Mouse (Mus musculus): ENCODE data around the gene Tmem254c. TPM values are rescaled to one million over a fixed set of nuclear protein-coding genes. Genes with fewer than 3 reads are reported as not detected.
A peak's percentile ranks its signal among the peaks of the same experiment; 100 is the strongest.
"Not testable (repeated sequence)": the region's sequence is repeated elsewhere in the genome, so short reads cannot be mapped to it uniquely, and the experiment has no call there.

Gene Tmem254c
- 21.7 and 22.1 TPM in 2 replicates for polyA plus RNA-seq (2016; fragmentation: Nextera tagmentation; extraction: Ambion mirVana)

DNA sequence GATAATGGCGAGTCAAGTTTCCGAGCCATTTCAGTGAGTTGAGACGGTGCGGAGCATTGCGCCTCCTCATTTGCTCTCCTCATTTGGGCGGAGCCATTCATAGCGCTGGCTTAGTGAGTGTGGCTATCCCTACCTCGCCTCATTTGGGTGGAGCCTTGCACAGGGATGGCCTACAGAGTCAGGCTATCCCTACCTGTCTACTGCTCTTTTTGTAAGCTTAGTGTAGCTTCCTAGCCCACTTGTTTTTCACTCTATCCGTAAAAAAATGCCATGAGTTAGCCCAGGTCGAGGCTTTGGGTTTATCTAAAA, at the start of gene Tmem254c:
Gene Tmem254c (minus strand): TSS at position 31 of the 309 bp plus-strand sequence.
- not testable (repeated sequence) for H3K36me3 ChIP-seq; H3K4me3 ChIP-seq (replicated peaks); H3K27me3 ChIP-seq; ATAC-seq (ENCODE audit: insufficient number of reproducible peaks, insufficient read depth, low FRiP score, low TSS enrichment, low read depth); H3K4me1 ChIP-seq (replicated peaks); H3K9me3 ChIP-seq; H3K4me2 ChIP-seq; H3K27ac ChIP-seq; H3K9ac ChIP-seq (replicated peaks)
- WGBS = no CpG with 5 or more reads among the region's 10 CpGs

DNA sequence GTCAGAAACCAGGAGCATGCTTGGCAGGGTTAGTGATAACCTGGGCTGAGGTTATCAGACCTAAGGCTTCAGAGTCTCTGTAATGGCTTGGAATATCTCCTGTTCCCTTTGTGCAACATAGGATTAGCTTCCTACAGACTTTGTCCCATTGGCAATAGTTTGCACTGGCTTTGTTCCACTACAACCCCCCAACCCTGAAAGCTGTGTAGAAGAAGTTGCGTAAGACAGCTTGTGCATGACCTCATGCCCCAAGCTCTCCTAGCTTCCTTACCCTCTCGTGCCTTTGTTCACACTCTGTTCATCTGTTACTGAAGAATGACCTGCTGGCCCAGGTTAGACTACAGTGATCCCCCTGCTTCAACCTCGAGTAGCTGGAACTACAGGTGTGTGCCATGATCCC, 30.5 kb upstream of the Tmem254c start:
- not testable (repeated sequence) for H3K27ac ChIP-seq; H3K4me3 ChIP-seq (replicated peaks); H3K9ac ChIP-seq (replicated peaks); H3K9me3 ChIP-seq; H3K36me3 ChIP-seq; H3K4me1 ChIP-seq (replicated peaks); H3K27me3 ChIP-seq; H3K4me2 ChIP-seq; ATAC-seq (ENCODE audit: insufficient number of reproducible peaks, insufficient read depth, low FRiP score, low TSS enrichment, low read depth)
- WGBS = no CpG with 5 or more reads among the region's 3 CpGs

DNA sequence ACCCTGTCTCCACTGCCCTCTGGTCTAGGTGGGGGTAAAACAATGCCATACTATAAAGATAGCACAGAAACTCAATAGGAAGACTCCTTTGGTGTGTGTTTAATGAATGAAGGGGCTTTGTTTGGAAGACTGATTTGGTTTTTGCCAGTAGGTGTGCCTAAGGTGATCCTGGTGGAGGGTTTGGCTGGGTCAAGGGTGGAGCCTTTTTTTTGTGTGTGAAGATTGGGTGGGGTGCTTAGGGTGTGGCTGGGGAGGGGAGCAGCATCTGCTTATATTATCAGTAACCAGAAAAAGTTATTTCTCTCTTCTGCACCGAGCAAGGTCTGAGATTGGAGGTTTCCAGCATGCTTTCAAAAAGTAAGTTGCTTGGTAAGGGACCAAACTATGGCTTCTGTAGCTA, 14.8 kb upstream of the Tmem254c start, which contains the start of gene Cphx3:
Gene Cphx3 (plus strand): TSS at position 301 of the 400 bp plus-strand sequence.
- H3K27ac ChIP-seq; H3K9me3 ChIP-seq; H3K36me3 ChIP-seq; H3K9ac ChIP-seq (replicated peaks); H3K27me3 ChIP-seq; H3K4me1 ChIP-seq (replicated peaks); H3K4me3 ChIP-seq (replicated peaks); H3K4me2 ChIP-seq; ATAC-seq (ENCODE audit: insufficient number of reproducible peaks, insufficient read depth, low FRiP score, low TSS enrichment, low read depth): not testable (repeated sequence)
- WGBS = no CpG with 5 or more reads among the region's 1 CpGs

DNA sequence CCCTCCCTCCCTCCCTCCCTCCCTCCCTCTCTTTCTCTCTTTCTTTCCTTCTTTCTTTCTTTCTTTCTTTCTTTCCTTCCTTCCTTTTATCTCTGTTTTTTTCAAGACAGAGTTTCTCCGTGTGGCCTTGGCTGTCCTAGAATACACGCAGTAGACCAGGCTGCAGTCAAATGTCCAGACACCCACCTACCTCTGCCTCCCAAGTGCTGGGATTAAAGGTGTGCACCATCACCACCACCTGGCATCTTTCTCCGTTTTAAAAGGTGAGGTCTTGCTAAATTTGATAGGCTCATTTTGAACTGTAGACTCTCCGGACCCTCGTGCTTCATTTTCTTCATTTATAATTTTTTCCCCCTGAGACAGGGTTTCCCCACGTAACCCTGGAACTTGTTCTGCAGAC, 14.1 kb upstream of the Tmem254c start, which contains the start of gene Cphx2:
Gene Cphx2 (plus strand): TSS at position 301 of the 400 bp plus-strand sequence.
- not testable (repeated sequence) for H3K4me3 ChIP-seq (replicated peaks); H3K4me1 ChIP-seq (replicated peaks); H3K27ac ChIP-seq; ATAC-seq (ENCODE audit: insufficient number of reproducible peaks, insufficient read depth, low FRiP score, low TSS enrichment, low read depth); H3K36me3 ChIP-seq; H3K4me2 ChIP-seq; H3K27me3 ChIP-seq; H3K9me3 ChIP-seq; H3K9ac ChIP-seq (replicated peaks)
- no CpG with 5 or more reads among the region's 6 CpGs for WGBS

DNA sequence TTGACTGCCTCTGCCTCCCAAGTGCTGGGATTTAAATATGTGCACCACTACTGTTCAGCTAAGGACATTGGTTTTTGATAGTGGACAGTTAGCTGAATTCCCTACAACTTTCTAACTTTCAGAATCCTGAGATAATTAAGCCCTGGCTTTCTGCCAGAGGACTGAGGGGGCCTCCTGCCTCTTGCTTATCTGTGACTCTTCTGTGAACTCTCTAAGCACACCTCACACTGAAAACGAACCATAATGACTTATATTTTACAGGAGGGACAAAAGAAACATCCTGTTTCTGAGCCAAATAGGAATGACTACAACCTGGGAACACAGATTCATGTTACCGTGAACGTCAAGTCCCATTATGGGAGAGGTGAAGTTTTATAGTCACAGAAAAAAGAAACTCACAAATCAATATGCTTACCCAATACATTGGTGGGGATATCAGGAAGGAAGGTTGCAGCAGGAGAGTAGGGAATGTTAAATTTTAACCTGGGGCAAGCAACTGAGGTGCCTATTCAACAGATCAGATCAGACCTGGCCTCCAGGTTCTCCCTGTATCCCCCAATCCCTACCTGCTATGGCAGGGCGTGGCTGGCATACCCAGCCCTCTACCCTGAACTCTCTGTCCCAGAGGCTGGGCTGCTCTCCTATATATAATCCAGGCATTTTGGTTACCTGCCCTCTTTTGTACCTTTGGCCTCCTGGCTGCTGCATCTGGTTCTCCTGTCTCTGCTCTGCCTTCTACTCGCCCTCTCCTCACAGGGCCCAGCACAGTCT, 9.7 kb upstream of the Tmem254c start:
- H3K27ac ChIP-seq; H3K36me3 ChIP-seq; H3K9ac ChIP-seq (replicated peaks); H3K4me1 ChIP-seq (replicated peaks); ATAC-seq (ENCODE audit: insufficient number of reproducible peaks, insufficient read depth, low FRiP score, low TSS enrichment, low read depth); H3K4me2 ChIP-seq; H3K4me3 ChIP-seq (replicated peaks); H3K9me3 ChIP-seq; H3K27me3 ChIP-seq: not testable (repeated sequence)
- WGBS = no CpG with 5 or more reads among the region's 5 CpGs

DNA sequence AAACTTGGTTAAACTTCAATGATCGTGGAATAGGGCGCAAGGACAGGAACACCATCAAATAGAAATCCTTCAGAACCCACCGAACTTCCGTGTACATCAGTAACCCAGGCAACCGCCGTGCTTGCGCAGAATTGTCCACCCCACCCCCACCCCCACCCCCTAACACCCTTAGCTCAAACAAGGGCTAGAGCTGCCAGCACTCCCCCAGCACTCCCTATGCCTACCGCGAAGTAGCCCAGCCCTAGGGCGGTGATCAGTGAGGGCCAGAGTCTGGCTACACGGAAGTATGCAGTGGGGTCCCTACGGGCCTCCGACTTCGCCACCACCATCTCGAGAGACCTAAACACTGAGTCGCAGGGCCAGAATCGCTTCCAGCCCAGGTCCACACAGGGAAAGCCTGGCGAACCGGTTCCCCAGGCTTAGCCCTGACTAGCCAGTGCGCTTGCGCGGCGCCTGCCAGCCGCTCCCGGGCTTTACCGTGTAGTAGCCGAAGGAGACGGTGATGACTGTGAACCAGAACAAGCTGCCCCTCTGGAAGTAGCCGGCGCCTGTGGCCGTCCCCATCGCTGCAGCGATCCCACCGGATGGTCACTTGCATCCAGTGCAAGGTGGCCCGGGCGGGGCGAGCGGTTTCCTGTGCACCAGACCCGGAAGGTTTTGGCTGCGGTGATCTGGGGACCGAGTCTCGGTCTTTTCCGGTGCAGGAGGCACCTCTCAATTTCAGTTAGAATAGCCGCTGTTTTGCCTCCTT, 406 bp downstream of the Tmem254c start:
- not testable (repeated sequence) for H3K36me3 ChIP-seq; H3K4me2 ChIP-seq; H3K27me3 ChIP-seq; H3K4me3 ChIP-seq (replicated peaks); H3K4me1 ChIP-seq (replicated peaks); H3K9ac ChIP-seq (replicated peaks); H3K9me3 ChIP-seq; H3K27ac ChIP-seq
- 0 out of 2 replicates have a peak, but pooled peaks have one; percentile 68 for ATAC-seq (ENCODE audit: insufficient number of reproducible peaks, insufficient read depth, low FRiP score, low TSS enrichment, low read depth)
- WGBS = no CpG with 5 or more reads among the region's 44 CpGs

DNA sequence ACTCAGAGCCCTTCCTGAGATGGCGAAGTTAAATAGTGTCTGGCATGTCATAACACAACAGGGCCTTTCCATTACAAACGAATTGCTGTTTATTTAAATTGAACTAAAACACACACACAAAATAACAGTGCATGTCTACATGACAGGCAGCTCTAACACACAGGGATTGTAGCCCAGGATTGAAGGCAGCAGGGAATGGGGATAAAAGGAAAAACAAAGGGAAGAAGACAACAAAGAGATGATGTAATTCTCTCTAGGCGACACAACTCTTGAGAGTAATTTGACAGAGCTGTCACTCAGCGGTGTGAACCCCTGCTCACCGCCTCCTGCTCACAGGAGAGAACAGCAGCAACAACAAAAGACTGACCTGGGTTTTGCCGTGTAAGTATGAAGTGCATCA, 7.8 kb downstream of the Tmem254c start:
- not testable (repeated sequence) for H3K4me2 ChIP-seq; ATAC-seq (ENCODE audit: insufficient number of reproducible peaks, insufficient read depth, low FRiP score, low TSS enrichment, low read depth); H3K4me1 ChIP-seq (replicated peaks); H3K27ac ChIP-seq; H3K9ac ChIP-seq (replicated peaks); H3K9me3 ChIP-seq; H3K36me3 ChIP-seq; H3K27me3 ChIP-seq; H3K4me3 ChIP-seq (replicated peaks)
- WGBS = no CpG with 5 or more reads among the region's 6 CpGs

DNA sequence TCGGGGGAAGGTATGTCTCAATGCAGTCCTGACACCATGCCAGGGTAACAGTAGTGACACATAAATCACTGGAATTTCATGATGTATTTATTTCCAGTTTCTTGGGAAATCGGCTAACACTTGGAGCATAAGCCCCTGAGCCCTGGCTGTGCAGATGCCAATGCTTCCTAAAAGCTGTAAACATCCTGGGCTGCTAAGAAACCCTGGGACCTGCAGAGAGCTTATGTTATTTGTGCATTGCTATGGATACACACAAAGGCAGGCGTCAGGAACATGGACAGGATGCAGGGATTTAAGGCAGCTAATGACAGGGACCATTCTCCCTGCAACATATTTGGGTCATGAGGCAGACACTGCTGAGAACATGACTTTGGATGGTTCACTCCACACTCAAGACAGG, 9.0 kb downstream of the Tmem254c start:
- not testable (repeated sequence) for H3K27me3 ChIP-seq; H3K36me3 ChIP-seq; H3K9me3 ChIP-seq; H3K4me3 ChIP-seq (replicated peaks); ATAC-seq (ENCODE audit: insufficient number of reproducible peaks, insufficient read depth, low FRiP score, low TSS enrichment, low read depth); H3K27ac ChIP-seq; H3K9ac ChIP-seq (replicated peaks); H3K4me1 ChIP-seq (replicated peaks); H3K4me2 ChIP-seq
- no CpG with 5 or more reads among the region's 3 CpGs for WGBS

DNA sequence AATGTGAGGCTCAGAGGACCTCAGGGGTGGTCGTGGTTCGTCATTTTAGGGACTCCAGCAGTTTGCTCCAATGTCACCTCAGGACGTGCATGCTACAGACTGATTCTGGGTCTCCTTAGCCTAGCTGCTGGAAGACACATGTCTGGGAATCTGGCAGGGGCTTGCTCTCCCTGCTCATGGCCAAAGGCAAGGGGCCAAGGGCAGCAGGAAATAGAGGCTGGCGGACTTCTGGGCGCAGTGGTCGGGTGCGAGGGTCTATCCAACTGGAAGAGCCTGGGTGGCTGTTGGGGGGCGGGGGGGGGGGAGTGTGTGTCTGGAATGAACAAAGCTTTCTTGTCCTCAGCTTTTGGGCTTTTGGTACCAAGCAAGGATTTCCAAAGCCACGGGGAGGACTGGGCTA, 18.4 kb downstream of the Tmem254c start:
- not testable (repeated sequence) for H3K27me3 ChIP-seq; H3K9me3 ChIP-seq; H3K4me2 ChIP-seq; H3K36me3 ChIP-seq; H3K9ac ChIP-seq (replicated peaks); H3K4me1 ChIP-seq (replicated peaks); ATAC-seq (ENCODE audit: insufficient number of reproducible peaks, insufficient read depth, low FRiP score, low TSS enrichment, low read depth); H3K4me3 ChIP-seq (replicated peaks); H3K27ac ChIP-seq
- WGBS = no CpG with 5 or more reads among the region's 9 CpGs

DNA sequence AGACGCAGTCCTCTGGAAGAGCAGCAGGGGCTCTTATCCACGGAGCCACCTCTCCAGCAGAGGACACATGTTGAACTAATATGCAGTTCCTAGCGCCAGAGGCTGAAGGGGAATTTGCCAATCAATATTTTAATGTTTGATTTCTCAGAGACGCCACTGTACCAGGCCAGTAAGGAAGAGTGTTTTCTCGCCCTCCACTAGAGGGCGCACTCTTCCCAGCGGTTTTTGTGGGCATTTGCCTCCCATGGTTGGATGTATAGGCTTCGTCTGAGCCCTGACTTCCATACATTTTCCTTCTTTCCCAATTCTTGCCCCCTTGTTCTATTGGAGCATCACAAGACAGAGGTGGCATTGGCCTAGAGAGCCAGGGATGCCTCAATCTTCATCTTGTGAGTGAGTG, 20.1 kb downstream of the Tmem254c start:
- ATAC-seq (ENCODE audit: insufficient number of reproducible peaks, insufficient read depth, low FRiP score, low TSS enrichment, low read depth); H3K4me1 ChIP-seq (replicated peaks); H3K4me2 ChIP-seq; H3K27ac ChIP-seq; H3K27me3 ChIP-seq; H3K9me3 ChIP-seq; H3K4me3 ChIP-seq (replicated peaks); H3K9ac ChIP-seq (replicated peaks); H3K36me3 ChIP-seq: not testable (repeated sequence)
- no CpG with 5 or more reads among the region's 8 CpGs for WGBS

DNA sequence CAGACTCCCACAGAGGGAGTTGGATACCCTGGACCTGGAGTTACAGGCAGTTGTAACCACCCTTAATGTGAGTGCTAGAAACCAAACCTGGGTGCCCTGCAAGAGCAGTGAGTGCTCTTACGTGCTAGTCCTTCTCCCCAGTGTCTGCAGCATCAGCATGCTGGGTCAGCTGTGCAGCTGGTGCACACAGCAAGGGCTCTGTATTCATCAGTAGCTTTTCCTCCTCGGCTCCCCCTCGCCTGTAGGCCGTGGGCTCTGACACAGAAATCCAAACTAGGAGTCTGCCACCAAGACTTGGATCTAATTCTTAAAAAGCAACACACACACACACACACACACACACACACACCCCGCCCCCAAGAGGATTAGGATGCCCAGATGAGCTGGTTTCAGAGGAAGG, 22.1 kb downstream of the Tmem254c start:
- not testable (repeated sequence) for H3K9ac ChIP-seq (replicated peaks); H3K36me3 ChIP-seq; H3K4me1 ChIP-seq (replicated peaks); H3K4me3 ChIP-seq (replicated peaks); ATAC-seq (ENCODE audit: insufficient number of reproducible peaks, insufficient read depth, low FRiP score, low TSS enrichment, low read depth); H3K9me3 ChIP-seq; H3K4me2 ChIP-seq; H3K27ac ChIP-seq; H3K27me3 ChIP-seq
- WGBS = no CpG with 5 or more reads among the region's 5 CpGs

DNA sequence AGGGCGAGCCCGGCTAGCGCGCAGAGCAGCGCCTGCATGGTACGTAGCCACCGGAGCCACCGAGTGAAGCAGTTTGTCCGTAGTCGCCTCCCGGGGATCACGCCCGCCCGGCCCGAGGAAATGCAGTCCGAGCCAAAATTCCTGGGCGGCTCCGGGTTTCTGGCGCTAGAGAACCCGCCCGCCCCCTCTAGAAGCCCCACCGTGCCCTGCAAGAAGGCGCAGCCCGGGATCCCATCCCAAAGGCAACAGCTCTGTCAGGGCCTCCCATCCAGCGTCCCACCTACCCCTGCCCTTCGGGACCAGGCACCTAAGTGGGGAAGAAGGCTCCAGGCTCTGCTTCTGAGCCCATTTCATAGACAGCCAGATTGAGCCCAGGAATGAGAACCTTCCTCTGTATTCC, 24.5 kb downstream of the Tmem254c start, which contains the start of gene Gm9780:
Gene Gm9780 (minus strand): TSS at position 101 of the 400 bp plus-strand sequence.
- WGBS = no CpG with 5 or more reads among the region's 26 CpGs
- not testable (repeated sequence) for H3K9ac ChIP-seq (replicated peaks); H3K4me3 ChIP-seq (replicated peaks); H3K4me2 ChIP-seq; H3K9me3 ChIP-seq; H3K27ac ChIP-seq; H3K4me1 ChIP-seq (replicated peaks); ATAC-seq (ENCODE audit: insufficient number of reproducible peaks, insufficient read depth, low FRiP score, low TSS enrichment, low read depth); H3K36me3 ChIP-seq; H3K27me3 ChIP-seq
